Mouse (Mus musculus) cerebellum, postnatal 14 days (tissue): Measurements from ENCODE around the gene Prrx2.

ENCODE experiments used
- DNase-seq, 2 experiments: peaks; one replicate each; pipeline ENCODE4 v3.0.0; 2021; ENCODE audit warnings: mixed read lengths in 2 of 2

The Prrx2 gene

GRCm38 (mm10) chr2:30870863-30871262 lies 36.1 kb downstream of the Prrx2 start:
- peak; percentile 31 to 59 for DNase-seq

DNA sequence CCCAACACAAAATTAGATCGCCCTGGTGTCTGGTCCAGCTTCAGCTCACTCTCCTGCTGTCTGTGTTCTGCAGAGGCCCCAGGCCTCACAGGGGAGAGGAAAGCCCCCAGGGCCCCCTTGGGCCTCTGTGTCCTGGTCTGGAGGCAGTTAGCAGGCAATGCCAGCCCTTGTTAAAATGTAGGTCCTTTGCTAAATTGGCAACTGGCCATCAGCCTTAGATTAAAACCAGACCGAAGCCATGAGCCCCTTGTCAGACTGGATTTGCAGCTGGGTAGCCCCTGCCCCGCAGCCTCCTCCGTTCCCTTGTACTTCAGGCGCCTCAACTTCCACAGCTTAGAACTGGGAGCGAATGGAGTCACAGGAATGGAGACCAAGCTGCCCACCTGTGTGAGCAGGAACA lies 37.9 kb downstream of the Prrx2 start:
- no peak for DNase-seq

- no peak for DNase-seq
Observed at GRCm38 (mm10) chr2:30874445-30874844, 39.7 kb downstream of the Prrx2 start.

DNA sequence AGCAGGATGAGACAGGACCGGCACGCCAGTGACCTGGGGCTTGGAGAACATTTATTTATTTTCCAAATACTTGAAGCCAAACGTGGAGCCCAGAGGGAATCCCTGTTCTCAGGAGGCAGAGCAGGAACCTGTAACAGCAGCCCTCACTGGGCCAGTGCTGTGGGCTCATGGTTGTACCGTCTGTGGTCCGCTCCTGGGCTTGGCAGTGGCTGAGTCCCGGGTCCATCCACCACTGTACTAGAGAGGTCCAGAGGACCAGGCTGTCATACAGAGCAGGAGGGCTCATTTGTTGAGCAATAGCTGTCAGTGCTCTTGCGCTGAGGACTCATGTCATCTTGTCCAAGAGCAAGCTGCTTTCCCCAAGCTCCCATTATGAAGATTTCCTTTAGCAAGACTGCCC lies 40.3 kb downstream of the Prrx2 start:
- no peak for DNase-seq

- DNase-seq = no peak
Observed at GRCm38 (mm10) chr2:30875621-30876432, 41.1 kb downstream of the Prrx2 start.

DNA sequence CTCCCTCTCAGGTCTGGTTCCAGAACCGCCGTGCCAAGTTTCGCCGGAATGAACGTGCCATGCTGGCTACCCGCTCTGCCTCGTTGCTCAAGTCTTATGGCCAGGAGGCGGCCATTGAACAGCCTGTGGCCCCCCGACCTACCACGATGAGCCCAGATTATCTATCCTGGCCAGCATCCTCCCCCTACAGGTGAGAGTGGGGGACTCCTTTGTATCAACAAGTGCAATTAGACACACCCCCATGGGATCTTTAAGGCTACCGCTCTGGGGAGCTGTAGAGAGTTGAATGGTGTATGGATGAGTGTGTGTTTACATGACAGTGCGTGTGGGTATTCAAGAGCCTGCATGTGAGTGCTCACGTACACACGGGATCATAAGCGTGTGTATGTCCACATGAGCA lies 44.7 kb downstream of the Prrx2 start:
- DNase-seq = no peak

DNA sequence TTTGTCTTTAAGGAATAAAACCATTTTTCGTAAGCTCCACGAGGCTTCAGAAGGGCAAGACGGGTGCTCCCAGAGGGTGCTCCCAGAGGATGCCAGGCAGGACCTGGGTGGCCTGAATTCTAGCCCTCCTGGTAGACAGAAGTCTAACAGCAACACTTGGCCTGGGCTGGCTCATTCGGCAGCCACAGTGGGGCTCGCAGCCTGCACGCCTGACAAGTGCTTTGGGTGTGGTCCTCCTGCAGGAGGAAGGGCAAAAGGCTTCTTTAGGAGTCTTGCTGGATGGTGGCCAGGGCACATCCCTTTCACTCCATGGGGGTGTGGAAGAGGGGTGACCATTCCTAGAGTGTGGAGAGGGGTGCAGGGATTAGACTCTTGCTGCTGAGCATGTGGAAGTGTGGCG lies 46.4 kb downstream of the Prrx2 start:
- no peak for DNase-seq

DNA sequence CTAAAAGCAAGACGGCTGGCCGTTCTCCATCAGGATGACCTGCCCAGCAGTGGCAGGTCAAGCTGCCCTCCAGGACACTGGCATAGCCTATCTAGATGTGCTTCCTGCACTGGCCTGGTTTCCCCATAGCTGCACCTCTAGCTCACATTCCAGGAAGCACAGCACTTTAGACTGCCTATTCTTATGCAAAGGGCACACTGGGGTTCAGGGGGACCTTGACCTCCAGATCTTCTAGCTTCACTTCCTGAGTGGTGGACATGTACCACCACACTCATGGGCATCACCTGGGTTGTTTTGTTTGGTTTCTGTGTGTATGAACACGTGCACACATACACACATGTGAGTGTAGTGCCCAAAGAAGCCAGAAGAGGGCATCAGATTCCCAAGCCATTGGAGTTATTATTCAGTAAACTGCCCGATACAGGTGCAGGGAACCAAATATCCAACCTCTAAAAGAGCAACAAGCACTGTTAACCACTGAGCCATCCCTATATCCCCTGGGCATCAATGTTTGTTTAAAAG lies 50.1 kb downstream of the Prrx2 start:
- DNase-seq = no peak

DNA sequence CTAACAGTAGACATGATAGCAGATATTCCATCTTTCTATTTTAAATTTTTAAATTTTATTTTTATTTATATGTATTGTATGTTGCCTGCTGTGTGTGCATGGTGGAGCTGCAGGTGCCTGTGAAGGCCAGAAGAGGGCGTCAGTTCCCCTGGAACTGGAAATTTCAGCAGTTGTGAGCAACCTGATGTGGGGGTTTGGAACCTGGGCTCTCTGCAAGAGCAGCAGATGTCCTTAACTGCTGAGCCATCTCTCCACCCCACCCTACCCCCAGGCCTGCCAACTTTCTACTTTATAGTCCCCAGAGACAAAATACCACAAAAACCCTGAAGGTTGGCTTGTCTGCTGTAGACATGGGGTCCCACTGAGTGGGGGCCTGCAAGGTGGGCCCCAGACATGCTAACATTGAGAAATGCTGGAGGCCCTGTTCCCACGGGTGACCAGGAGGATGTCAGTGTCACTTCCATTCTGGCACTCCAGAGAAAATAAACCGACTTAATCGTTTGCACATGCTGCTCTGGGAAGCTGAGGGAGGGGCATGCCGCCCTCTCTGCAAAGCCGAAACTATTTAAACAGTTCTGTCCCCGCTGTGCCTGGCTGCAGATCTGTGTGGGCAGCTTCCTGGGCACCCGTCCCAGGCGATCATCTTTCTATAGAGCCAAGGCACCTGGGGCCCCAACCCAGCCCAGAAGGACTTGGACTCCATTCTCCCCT lies 50.8 kb downstream of the Prrx2 start:
- peak; percentile 79 to 84 for DNase-seq

DNA sequence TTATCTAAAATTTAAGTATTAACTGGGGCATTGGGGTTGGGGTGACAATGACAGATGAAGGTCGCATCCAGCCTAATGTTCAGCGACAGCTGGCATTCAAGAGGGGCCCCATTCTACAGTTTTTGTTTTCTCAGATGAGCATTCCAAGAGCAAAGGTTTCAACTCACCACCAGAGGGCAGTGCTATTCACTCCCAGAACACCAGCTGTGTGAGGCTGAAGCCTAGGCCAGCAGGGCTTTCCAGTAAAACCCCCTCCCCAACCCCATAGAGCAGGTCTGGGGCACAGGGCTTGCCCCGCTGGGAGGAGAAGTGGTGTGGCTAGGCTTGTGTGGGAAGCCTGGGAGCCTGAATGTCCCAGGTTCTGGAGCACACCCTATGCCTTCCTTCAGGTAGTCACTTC lies 56.2 kb downstream of the Prrx2 start:
- peak; percentile 58 to 65 for DNase-seq

- no peak for DNase-seq
Observed at GRCm38 (mm10) chr2:30893399-30893798, 58.6 kb downstream of the Prrx2 start.

DNA sequence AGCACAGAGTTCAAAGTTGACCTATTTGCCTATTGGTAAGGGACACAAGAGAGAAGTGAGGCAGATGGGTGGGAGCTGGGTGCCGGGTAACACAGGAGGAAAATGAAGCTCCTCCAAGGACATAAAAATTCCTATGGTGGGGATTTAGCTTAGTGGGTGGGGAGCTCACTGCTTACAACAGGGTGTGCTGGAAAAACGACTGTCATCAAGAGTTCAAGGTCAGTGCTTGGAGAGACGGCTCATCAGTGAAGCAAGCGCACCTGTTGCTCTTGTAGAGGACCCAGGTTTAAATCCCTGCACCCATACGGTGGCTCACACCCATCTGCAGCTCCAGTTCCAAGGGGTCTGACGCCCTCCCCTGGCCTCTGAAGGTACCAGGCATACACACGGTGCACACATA lies 59.2 kb downstream of the Prrx2 start:
- no peak for DNase-seq

DNA sequence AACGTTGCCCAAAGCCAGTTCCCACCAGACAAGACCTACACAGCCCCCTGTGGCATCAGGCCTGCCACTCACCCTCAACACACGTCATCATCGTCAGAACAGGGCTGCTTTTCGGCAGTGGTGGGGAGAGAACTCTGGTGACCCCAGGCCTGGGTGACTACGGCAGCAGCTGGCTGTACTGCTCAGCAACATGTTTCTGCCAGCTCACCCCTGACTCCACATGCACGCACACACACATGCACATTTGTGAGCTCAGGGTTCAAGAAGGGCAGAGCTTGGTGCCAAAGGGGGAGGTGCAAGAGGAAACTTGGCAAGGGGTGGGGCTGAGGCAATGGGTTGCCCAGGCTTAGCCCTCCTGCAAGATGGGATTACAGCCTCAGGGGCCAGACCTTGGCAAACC lies 62.5 kb downstream of the Prrx2 start:
- DNase-seq = no peak

DNA sequence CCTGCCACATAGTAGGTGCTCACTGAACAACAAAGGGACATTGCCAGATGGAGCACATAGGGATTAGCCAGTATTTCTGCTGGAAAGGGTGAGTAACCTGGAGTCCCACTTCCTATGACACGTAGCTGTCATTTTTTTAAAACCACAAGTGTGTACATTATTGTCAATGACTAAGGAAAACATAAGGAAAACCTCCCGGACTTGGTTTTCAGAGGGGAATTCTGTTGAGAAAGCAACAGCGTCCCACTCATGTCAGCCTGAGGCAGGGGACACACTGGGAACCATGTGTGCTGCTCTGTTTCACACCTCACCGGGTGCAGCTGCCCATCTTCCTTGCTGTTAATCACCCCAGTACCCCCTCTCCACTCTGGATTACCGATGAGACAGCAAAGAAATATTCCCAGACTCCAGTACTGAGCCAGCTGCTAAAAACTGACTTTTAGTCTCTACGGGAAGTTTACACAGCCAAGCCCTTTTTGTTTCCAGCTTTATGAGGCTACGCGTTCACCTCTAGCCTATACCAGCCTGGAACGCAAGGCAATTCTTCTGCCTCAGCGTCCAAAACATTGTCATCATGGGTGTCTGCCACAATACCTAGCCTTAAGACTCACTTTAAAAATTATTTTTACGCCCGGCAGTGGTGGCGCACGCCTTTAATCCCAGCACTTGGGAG lies 64.8 kb downstream of the Prrx2 start:
- DNase-seq = no peak

GRCm38 (mm10) chr2:30901646-30902160 lies 66.9 kb downstream of the Prrx2 start:
- no peak for DNase-seq

GRCm38 (mm10) chr2:30902256-30902655 lies 67.5 kb downstream of the Prrx2 start:
- no peak for DNase-seq

- DNase-seq = peak in 1 of 2 experiments; percentile 38
Observed at GRCm38 (mm10) chr2:30902726-30903722, 68.3 kb downstream of the Prrx2 start.

DNA sequence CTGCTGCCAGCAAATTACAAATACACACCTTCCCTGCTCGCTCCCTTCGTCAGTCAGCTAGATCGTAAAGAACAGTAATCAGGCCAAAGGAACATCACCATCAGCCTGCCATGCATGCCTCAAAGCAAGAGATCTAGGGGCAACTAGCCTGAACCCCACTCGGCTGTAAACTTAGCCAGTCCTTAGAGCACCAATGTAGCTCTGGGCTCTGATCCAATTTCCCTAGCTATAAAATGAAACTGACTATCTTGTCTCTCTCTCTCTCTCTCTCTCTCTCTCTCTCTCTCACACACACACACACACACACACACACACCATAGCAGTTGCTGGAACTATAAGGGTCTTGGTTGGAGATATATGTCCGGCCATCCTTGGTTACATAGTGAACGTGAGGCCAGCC lies 69.5 kb downstream of the Prrx2 start:
- DNase-seq = no peak

DNA sequence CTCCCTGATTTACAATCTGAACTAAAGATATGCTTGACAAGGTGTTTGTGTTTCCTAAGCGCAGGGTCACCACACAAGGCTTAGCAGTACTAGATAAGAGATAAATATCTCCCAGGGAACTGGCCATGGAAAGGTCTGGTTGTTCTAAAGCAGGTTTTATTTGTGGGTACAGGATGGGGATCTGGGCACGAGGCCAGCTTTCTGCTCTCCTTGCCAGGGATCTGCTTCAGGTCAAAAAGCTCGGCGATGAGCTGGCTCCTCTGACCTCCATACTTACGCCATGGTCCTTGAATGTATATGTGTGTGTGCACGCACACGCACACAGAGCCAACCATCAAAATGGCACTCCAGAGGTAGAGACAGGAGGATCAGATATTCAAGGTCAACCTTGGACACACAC lies 70.2 kb downstream of the Prrx2 start:
- DNase-seq = peak in 1 of 2 experiments; percentile 37

DNA sequence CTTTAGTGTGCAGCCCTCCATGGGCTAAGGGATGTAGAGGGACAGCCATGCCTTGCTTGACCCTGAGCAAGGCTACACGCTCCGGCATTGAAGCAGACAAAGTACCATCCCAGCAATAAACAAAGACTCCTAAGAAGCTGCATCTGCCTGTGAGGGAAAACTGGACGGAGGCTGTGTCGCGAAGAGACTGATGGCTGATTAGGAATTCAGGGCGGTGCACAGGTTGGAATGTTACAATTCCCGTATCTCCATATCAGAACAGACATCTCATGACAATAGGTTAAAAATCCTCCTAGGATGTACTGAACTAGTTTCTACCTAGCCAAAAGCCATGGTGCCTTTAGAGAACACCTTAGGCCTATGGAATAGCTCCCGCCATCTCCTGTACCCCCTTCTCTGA lies 71.1 kb downstream of the Prrx2 start:
- no peak for DNase-seq

DNA sequence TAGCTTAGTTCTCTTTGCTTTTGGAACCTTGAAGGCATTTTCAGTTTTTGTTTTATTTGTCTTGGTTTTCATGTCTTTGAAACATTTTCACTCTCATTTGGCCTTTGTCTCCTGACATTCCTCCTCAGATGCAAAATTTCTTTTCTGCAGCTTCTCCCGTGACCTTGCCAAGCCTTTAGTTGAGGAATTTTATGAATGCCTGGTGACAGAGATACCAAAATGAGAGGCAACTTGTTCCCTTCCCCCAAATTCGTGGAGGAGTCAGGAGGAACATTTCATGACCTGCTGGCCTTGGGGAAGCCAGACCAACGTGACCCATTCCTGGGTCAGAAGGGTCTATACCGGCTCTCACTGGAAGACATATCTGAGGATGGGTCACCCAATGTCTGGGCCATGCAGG lies 71.9 kb downstream of the Prrx2 start:
- no peak for DNase-seq

GRCm38 (mm10) chr2:30912291-30912773 lies 77.6 kb downstream of the Prrx2 start:
- no peak for DNase-seq
